Mouse (Mus musculus): Measurements from ENCODE around the gene Wasf3. TPM values are rescaled to one million over a fixed set of nuclear protein-coding genes. Genes with fewer than 3 reads are reported as not detected.
"Not testable (repeated sequence)": the region's sequence is repeated elsewhere in the genome, so short reads cannot be mapped to it uniquely, and the experiment has no call there.

Wasf3 gene
- polyA plus RNA-seq, 1 experiment, result 69.2 TPM

- H3K27me3 ChIP-seq (ENCODE audit: control insufficient read depth, insufficient read depth, low read length), result no peaks in the 10 kb centered on the region
- H3K4me1 ChIP-seq (ENCODE audit: control insufficient read depth, insufficient read depth, low read length), result no peaks in the 10 kb centered on the region
- TF ChIP-seq POLR2A (IDR thresholded peaks at IDR 0.05; ENCODE audit: borderline replicate concordance, insufficient read depth, low read length) (no peak), CTCF (IDR thresholded peaks at IDR 0.05; ENCODE audit: borderline replicate concordance, insufficient read depth, low read depth, low read length) (no peak)
- WGBS, result 77% methylated on average over 6 of the region's 6 CpGs
- no peak for DNase-seq
- no peak overlapping the region for H3K27ac ChIP-seq (ENCODE audit: insufficient read depth, low read length)
- H3K4me3 ChIP-seq (replicated peaks; ENCODE audit: insufficient read depth, low read depth, low read length), result no peak overlapping the region
Observed at GRCm38 (mm10) chr5:146453556-146453955, 68.8 kb downstream of the Wasf3 start.

DNA sequence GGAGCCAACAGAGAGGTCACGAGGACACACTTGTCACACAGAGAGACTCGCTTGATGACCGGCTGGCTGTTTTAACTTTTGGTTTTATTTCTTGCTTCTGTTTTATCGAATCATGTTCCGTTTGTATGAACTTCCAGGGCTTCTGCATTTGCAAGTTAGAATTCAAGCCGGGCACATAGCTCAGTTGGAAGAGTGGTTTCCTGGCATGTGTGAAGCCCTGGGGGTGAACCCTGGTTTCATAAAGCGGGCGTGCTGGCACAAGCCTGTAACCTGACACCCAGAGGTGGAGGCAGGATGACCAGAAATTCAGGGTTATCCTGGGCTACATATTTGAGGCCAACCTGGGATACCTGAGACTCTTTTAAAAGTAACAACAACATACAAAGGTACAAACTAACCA, 76.8 kb downstream of the Wasf3 start:
- Histone ChIP-seq H3K27me3 (ENCODE audit: control insufficient read depth, insufficient read depth, low read length) (no peaks in the 10 kb centered on the region; the same call in 1 of the 2 replicates), H3K4me1 (ENCODE audit: control insufficient read depth, insufficient read depth, low read length) (no peaks in the 10 kb centered on the region), H3K27ac (ENCODE audit: insufficient read depth, low read length) (no peak overlapping the region), H3K4me3 (replicated peaks; ENCODE audit: insufficient read depth, low read depth, low read length) (no peak overlapping the region)
- DNase-seq, result no peak
- 72% methylated on average over 8 of the region's 8 CpGs for WGBS
- TF ChIP-seq CTCF (IDR thresholded peaks at IDR 0.05; ENCODE audit: borderline replicate concordance, insufficient read depth, low read depth, low read length) (no peak), POLR2A (IDR thresholded peaks at IDR 0.05; ENCODE audit: borderline replicate concordance, insufficient read depth, low read length) (no peak)

- Histone ChIP-seq H3K27me3 (ENCODE audit: control insufficient read depth, insufficient read depth, low read length) (no peaks in the 10 kb centered on the region), H3K27ac (ENCODE audit: insufficient read depth, low read length) (no peak overlapping the region), H3K4me1 (ENCODE audit: control insufficient read depth, insufficient read depth, low read length) (no peaks in the 10 kb centered on the region), H3K4me3 (replicated peaks; ENCODE audit: insufficient read depth, low read depth, low read length) (no peak overlapping the region)
- TF ChIP-seq CTCF (IDR thresholded peaks at IDR 0.05; ENCODE audit: borderline replicate concordance, insufficient read depth, low read depth, low read length) (no peak), POLR2A (IDR thresholded peaks at IDR 0.05; ENCODE audit: borderline replicate concordance, insufficient read depth, low read length) (no peak)
- no peak for DNase-seq
- 93% methylated on average over 19 of the region's 19 CpGs for whole genome bisulfite sequencing
Observed at GRCm38 (mm10) chr5:146466663-146467062, 81.9 kb downstream of the Wasf3 start.

GRCm38 (mm10) chr5:146468311-146468710, 83.5 kb downstream of the Wasf3 start:
- no peak for DNase-seq
- TF ChIP-seq CTCF (IDR thresholded peaks at IDR 0.05; ENCODE audit: borderline replicate concordance, insufficient read depth, low read depth, low read length) (no peak), POLR2A (IDR thresholded peaks at IDR 0.05; ENCODE audit: borderline replicate concordance, insufficient read depth, low read length) (no peak)
- H3K4me3 ChIP-seq (replicated peaks; ENCODE audit: insufficient read depth, low read depth, low read length), result no peak overlapping the region
- WGBS, result 21% methylated on average over 9 of the region's 9 CpGs
- H3K27ac ChIP-seq (ENCODE audit: insufficient read depth, low read length), result no peak overlapping the region
- H3K27me3 ChIP-seq (ENCODE audit: control insufficient read depth, insufficient read depth, low read length), result no peaks in the 10 kb centered on the region
- H3K4me1 ChIP-seq (ENCODE audit: control insufficient read depth, insufficient read depth, low read length), result no peaks in the 10 kb centered on the region

GRCm38 (mm10) chr5:146470821-146471220, 86.0 kb downstream of the Wasf3 start:
- Histone ChIP-seq H3K27ac (ENCODE audit: insufficient read depth, low read length) (no peak overlapping the region), H3K4me3 (replicated peaks; ENCODE audit: insufficient read depth, low read depth, low read length) (no peak overlapping the region), H3K4me1 (ENCODE audit: control insufficient read depth, insufficient read depth, low read length) (no peaks in the 10 kb centered on the region), H3K27me3 (ENCODE audit: control insufficient read depth, insufficient read depth, low read length) (no peaks in the 10 kb centered on the region)
- no peak for TF ChIP-seq CTCF (IDR thresholded peaks at IDR 0.05; ENCODE audit: borderline replicate concordance, insufficient read depth, low read depth, low read length)
- TF ChIP-seq POLR2A (IDR thresholded peaks at IDR 0.05; ENCODE audit: borderline replicate concordance, insufficient read depth, low read length), result no peak
- DNase-seq, result no peak
- WGBS, result 45% methylated on average over 9 of the region's 9 CpGs

- WGBS, result 76% methylated on average over 5 of the region's 5 CpGs
- Histone ChIP-seq H3K27ac (ENCODE audit: insufficient read depth, low read length) (no peak overlapping the region), H3K27me3 (ENCODE audit: control insufficient read depth, insufficient read depth, low read length) (no peaks in the 10 kb centered on the region), H3K4me1 (ENCODE audit: control insufficient read depth, insufficient read depth, low read length) (no peaks in the 10 kb centered on the region), H3K4me3 (replicated peaks; ENCODE audit: insufficient read depth, low read depth, low read length) (no peak overlapping the region)
- DNase-seq, result no peak
- TF ChIP-seq CTCF (IDR thresholded peaks at IDR 0.05; ENCODE audit: borderline replicate concordance, insufficient read depth, low read depth, low read length) (no peak), POLR2A (IDR thresholded peaks at IDR 0.05; ENCODE audit: borderline replicate concordance, insufficient read depth, low read length) (no peak)
Observed at GRCm38 (mm10) chr5:146471311-146471710, 86.5 kb downstream of the Wasf3 start.

DNA sequence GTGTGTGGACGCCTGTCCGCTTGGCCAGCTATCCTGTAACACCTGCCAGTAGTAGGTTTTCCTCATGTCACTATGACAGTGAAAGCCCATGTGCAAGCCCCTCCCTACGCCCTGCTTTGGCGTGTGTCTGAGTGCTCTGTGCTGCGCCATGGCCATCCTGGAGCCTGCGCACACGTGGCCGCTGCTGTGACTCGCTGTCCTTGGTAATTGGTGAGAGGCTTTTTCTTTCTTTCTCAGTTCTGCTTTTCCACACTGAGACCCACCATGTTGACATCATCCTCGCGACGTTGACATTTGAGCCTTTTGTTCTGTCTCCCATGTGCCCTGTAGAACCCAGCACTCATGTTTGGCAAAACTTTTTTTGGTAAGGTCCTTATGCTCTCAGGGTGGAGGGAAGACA, 87.0 kb downstream of the Wasf3 start:
- TF ChIP-seq POLR2A (IDR thresholded peaks at IDR 0.05; ENCODE audit: borderline replicate concordance, insufficient read depth, low read length) (no peak), CTCF (IDR thresholded peaks at IDR 0.05; ENCODE audit: borderline replicate concordance, insufficient read depth, low read depth, low read length) (no peak)
- DNase-seq, result no peak
- Histone ChIP-seq H3K27ac (ENCODE audit: insufficient read depth, low read length) (no peak overlapping the region), H3K4me1 (ENCODE audit: control insufficient read depth, insufficient read depth, low read length) (no peaks in the 10 kb centered on the region), H3K27me3 (ENCODE audit: control insufficient read depth, insufficient read depth, low read length) (no peaks in the 10 kb centered on the region), H3K4me3 (replicated peaks; ENCODE audit: insufficient read depth, low read depth, low read length) (no peak overlapping the region)
- 78% methylated on average over 12 of the region's 12 CpGs for WGBS

- not testable (repeated sequence) for H3K27me3 ChIP-seq (ENCODE audit: control insufficient read depth, insufficient read depth, low read length); H3K4me1 ChIP-seq (ENCODE audit: control insufficient read depth, insufficient read depth, low read length); H3K4me3 ChIP-seq (replicated peaks; ENCODE audit: insufficient read depth, low read depth, low read length); H3K27ac ChIP-seq (ENCODE audit: insufficient read depth, low read length)
- WGBS, result 4% methylated on average over 4 of the region's 4 CpGs
- TF ChIP-seq CTCF (IDR thresholded peaks at IDR 0.05; ENCODE audit: borderline replicate concordance, insufficient read depth, low read depth, low read length), result peak; percentile 61
- DNase-seq, result peak; percentile 55 to 67
Observed at GRCm38 (mm10) chr5:146479564-146479963, 94.8 kb downstream of the Wasf3 start.

DNA sequence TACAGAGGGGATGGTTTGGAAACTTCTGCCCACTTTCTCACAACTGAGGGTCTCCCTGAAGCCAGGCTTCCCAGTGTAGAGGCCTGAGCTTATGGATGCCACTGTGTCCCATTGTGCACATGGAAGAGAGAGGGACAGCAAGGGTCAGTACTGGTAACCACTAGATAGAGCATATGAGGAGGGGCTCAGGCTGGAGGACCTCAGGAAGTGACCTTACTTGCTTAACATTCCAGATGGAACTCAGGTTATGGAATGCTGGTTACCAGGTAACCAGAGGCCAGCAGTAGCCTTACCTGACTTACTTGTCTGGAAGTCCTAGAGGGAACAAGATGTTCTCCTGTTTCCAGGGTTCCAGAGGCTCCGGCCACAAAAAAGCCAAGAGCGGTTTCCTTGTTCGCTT, 96.9 kb downstream of the Wasf3 start, which contains the start of gene Gm6408:
Gene Gm6408, plus strand, starts transcription at position 301 of the 400 bp plus-strand sequence.
- WGBS, result 89% methylated on average over 3 of the region's 3 CpGs
- not testable (repeated sequence) for H3K27me3 ChIP-seq (ENCODE audit: control insufficient read depth, insufficient read depth, low read length); H3K4me1 ChIP-seq (ENCODE audit: control insufficient read depth, insufficient read depth, low read length); H3K27ac ChIP-seq (ENCODE audit: insufficient read depth, low read length); H3K4me3 ChIP-seq (replicated peaks; ENCODE audit: insufficient read depth, low read depth, low read length); DNase-seq

DNA sequence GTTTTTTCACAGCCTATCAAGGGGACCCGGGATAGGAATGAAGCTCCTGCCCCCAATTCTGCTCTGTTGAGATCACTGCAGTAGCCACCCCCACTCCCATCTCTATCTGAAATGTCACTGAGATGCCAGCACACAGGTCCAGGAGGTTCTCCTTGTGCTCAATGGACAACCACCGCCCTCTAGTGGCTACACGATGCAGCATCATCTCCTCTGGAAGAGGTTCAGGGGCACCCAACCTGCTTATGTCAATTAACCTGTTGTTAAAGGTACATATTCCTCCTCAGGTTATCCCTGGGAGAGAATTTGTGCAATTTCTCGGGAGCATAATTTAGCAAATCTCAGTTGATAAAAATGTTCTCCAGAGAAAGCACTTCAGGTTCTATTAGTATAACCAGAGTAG, 104.2 kb downstream of the Wasf3 start:
- H3K4me3 ChIP-seq (replicated peaks; ENCODE audit: insufficient read depth, low read depth, low read length); H3K27me3 ChIP-seq (ENCODE audit: control insufficient read depth, insufficient read depth, low read length); H3K27ac ChIP-seq (ENCODE audit: insufficient read depth, low read length); H3K4me1 ChIP-seq (ENCODE audit: control insufficient read depth, insufficient read depth, low read length): not testable (repeated sequence)
- 8% methylated on average over 3 of the region's 4 CpGs for WGBS
- DNase-seq, result peak; percentile 24 to 51

DNA sequence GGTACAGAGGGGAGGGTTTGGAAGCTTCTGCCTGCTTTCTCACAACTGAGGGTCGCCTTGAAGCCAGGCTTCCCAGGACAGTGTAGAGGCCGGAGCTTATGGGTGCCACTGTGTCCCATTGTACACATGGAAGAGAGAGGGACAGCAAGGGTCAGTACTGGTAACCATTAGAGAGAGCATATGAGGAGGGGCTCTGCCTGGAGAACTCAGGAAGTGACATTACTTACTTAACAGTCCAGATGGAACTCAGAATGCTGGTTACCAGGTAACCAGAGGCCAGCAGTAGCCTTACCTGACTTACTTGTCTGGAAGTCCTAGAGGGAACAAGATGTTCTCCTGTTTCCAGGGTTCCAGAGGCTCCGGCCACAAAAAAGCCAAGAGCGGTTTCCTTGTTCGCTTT, 106.3 kb downstream of the Wasf3 start, which contains the start of gene Gm6370:
Gene Gm6370, plus strand, starts transcription at position 301 of the 400 bp plus-strand sequence.
- H3K4me3 ChIP-seq (replicated peaks; ENCODE audit: insufficient read depth, low read depth, low read length); H3K27ac ChIP-seq (ENCODE audit: insufficient read depth, low read length); H3K27me3 ChIP-seq (ENCODE audit: control insufficient read depth, insufficient read depth, low read length); H3K4me1 ChIP-seq (ENCODE audit: control insufficient read depth, insufficient read depth, low read length); DNase-seq: not testable (repeated sequence)
- WGBS, result no CpG with 5 or more reads among the region's 5 CpGs

DNA sequence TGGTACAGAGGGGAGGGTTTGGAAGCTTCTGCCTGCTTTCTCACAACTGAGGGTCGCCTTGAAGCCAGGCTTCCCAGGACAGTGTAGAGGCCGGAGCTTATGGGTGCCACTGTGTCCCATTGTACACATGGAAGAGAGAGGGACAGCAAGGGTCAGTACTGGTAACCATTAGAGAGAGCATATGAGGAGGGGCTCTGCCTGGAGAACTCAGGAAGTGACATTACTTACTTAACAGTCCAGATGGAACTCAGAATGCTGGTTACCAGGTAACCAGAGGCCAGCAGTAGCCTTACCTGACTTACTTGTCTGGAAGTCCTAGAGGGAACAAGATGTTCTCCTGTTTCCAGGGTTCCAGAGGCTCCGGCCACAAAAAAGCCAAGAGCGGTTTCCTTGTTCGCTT, 117.3 kb downstream of the Wasf3 start, which contains the start of gene 4930449I24Rik:
Gene 4930449I24Rik, plus strand, starts transcription at position 301 of the 400 bp plus-strand sequence.
- DNase-seq; H3K27me3 ChIP-seq (ENCODE audit: control insufficient read depth, insufficient read depth, low read length); H3K4me3 ChIP-seq (replicated peaks; ENCODE audit: insufficient read depth, low read depth, low read length); H3K27ac ChIP-seq (ENCODE audit: insufficient read depth, low read length); H3K4me1 ChIP-seq (ENCODE audit: control insufficient read depth, insufficient read depth, low read length): not testable (repeated sequence)
- WGBS, result no CpG with 5 or more reads among the region's 5 CpGs

Measured in cerebellum, adult 2 months (tissue).